Mouse (Mus musculus): ENCODE results near the gene Cobl.

The Cobl gene

DNA sequence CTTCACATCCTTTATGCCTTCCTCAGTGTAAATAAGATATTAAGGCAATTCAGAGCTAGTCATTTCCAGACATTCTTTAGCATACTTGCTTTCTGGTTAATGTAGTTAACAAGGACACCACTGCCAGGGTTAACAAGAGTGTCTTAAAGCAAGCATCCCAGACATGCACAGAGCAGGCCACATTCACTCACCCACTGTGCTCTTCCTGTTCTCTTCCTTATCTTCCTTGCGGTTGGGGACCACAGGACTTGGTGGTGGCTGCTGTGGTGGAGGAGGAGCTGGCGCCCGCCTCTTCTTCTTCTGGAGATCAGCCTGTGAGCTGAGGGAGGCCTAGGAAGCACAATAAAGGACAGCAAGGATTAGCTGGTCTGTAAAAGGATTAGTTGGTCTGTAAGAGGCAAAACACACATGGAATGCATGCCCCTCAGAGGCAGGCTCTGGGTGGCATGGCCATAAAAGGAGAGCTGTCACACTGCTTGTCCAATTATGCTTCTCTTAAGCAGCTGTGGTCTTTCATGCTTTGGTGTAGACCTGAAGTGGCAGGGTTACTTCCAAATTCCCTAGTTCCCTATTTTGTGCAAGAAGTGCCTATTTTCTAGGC lies 155.2 kb downstream of the Cobl start:
- DNase-seq (ENCODE audit: low spot score), result no peak

DNA sequence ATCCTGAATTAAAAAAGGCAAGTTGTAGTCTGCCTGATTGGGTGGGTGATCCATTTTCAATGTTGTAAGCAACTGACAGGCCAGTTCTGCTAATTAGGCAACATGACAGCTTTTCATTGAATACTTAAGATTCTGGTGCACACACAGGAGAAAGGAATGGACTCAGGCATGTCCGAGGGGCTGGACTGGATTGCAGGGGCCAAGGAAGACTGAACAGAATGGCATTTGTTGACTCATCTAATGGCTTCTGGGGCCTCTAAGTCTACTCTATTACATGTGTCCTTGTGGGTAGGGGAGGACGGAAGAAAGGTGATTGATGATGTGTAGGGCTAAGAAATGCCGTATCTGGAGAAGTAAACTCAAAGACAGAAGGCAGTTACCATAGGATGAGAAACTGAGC lies 159.9 kb downstream of the Cobl start:
- DNase-seq (ENCODE audit: low spot score), result no peak

DNA sequence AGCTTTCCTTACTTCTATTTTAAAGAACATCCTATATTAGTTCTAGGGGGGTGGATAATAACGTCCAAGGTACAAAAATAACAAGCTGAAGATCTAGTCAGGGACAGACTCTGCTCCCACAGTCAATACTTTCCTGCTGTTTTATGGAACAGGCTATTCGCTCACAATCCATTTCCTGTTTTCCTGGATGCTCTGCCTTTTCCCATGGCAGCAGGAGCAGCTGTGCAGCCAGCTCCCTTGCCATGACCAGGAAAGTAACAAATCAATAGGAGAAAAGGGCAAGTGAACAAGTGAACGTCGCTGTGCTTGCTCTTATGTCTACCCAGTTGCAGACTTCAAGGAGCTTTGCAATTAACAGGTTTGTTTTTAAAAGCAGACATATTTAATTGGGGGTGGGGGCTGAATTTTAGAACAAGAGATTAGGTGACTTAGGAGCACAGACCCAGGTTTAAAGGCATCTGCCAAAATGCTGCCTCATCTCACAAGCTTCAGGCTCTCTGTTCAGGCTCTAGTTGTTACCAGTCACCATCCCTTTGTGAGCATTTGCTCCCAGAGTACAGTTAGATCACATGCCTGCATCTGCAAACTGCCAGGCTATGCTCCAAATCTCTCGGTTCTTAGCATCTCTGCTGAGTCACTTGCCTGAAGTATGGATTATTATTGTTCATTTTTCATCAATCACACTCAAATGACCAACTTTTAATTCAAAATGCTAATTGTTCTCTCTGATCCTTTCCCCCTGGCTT lies 164.9 kb downstream of the Cobl start:
- DNase-seq (ENCODE audit: low spot score), result no peak

DNA sequence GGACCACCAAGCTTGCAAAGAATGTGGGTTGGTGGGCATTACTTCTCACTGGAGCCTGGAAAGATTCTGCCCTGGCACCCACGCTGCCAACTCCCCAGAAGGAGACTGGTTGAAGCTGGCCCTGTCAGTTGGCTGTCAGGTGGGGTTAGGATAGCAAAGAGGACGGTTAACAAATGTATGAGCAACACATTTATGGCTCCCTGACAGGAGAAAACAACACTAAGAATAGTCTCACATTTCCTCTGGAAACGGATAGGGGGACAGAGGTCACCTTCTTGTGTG lies 173.2 kb downstream of the Cobl start:
- DNase-seq (ENCODE audit: low spot score), result no peak

DNA sequence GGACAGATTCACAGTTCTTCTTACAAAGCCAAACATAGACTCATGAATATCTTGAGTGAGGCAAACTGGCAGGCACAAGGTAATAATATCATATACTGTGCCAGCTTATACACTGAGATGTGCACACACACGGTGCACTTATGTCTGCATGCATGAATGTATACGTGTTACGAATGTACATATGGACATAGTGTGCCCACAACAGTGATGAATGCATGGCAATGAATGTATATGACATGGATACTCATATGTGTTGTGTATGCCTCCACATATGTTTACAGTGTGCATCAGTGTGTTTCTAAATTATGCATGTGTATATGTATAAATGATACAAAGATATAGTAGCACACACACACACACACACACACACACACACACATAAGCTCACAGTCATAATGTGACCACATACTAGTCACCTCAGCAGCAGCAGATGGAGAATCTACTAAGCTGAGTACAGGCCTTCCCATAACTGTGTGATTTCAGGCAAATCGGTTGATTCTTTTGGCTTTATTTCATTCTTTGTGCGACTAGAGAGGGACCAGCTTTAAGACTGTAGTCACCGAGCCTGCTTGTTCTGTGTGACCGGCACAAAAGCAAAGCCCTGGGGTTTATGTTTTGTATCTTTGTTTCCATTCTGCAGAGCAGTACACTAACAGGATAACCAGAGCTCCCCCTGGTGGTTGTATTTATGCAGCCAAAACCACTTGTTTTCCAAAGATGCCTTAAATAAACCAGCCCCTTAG lies 173.7 kb downstream of the Cobl start:
- DNase-seq (ENCODE audit: low spot score), result peak; percentile 1

DNA sequence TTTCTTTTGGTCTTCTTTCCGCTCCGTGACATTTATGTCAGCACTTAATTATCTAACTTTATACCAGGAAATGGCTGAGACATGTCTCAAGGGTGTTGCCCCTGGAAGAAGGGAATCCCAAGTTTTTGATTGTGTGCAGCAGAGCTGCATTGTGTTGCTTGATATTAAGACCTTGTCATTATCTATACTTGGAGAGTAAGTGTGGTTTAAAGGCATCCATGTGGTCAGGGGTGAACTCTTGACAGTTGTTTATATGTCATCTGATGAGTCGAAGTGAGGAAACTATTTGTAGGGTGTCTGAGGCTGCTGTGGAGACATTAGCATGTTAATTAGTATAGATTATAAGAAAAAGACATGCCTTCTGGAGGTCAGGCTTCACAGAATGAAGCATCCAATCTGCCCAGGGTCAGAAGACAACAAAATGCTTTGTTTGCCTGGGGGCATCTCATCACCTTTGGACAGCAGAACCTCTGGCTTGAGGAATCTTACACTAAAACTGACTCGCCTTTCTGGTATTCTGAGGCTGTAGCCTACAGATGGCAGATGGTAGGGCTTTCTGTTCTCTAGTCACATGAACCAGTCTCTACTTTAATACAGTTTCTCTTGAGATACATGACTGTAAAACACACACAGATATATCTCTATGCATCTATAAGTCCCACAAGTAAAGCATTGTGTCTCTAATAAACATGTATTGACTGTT lies 179.3 kb downstream of the Cobl start:
- no peak for DNase-seq (ENCODE audit: low spot score)

DNA sequence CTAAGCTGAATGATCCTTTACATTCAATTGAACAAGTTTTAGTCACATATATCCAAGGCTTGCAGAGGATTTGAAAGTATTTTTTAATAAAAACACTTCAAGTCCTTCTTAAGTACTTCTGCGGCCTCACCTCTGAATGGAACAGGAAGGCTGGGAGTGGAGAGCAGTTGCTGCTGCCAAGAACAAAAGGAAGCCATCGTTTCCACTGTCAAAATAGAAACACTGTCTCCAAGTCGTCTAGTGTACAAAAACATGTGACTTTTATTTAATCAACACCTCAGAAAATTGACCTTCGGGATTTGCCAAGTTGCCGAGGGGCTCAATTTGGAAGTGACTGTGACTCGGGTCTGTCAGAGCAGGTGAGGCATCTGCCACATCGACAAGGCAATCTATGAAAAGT lies 184.0 kb downstream of the Cobl start:
- DNase-seq (ENCODE audit: low spot score), result no peak

DNA sequence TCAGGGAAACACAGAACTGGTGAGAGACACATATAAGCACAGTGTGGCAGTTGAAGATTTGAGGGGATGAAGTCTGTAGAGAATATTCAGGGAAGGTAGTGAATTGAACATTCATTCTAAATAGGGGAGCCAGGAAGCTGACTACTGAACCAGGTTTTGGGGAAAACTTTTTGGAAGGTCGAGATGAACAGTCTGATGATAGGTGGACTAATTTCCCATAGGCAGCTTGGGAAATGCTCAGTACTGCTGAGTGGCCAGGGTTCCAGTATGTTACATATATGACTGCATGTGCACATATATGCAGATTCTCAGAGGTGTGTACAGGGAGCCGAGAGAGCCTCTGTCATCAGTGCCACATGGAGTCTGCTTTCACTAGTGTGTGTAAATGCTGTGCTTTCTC lies 190.5 kb downstream of the Cobl start:
- DNase-seq (ENCODE audit: low spot score), result no peak

DNA sequence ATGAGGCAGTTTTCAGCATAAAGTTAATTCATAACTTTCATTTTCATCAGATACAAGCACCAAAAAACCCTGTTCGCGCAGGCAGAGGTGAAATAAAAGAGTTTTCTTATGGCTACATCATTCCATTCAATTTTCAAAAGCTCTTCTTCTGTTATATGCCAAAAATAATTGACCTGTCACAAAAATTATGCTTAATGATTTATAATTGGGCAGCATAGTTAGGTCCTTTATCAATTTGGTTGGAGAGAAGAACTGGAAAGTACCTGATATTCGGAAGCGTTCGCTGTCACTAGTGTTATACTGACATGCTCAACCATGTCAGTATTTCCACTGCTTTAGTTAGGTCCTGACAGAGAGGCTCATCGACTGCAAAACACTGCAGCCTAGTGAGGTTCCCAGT lies 191.0 kb downstream of the Cobl start:
- DNase-seq (ENCODE audit: low spot score), result no peak

DNA sequence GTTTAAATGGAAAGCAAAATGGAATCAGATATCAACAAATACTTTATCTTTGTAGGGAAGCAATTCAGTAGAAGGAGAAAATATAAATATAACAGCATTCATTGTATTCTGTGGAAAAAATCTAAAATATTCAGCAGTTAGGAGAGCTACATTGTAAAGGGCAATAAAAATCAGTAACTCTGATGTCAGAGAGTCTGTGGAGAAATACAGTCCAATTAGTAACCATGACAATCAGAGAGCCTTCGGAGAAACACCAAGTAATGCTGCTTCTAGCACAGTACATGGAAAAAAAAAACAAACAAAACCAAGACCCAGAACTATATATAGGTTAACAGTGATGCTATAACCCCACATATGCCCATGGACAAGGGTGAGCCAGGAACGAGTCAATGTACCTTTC lies 206.3 kb downstream of the Cobl start:
- no peak for DNase-seq (ENCODE audit: low spot score)

DNA sequence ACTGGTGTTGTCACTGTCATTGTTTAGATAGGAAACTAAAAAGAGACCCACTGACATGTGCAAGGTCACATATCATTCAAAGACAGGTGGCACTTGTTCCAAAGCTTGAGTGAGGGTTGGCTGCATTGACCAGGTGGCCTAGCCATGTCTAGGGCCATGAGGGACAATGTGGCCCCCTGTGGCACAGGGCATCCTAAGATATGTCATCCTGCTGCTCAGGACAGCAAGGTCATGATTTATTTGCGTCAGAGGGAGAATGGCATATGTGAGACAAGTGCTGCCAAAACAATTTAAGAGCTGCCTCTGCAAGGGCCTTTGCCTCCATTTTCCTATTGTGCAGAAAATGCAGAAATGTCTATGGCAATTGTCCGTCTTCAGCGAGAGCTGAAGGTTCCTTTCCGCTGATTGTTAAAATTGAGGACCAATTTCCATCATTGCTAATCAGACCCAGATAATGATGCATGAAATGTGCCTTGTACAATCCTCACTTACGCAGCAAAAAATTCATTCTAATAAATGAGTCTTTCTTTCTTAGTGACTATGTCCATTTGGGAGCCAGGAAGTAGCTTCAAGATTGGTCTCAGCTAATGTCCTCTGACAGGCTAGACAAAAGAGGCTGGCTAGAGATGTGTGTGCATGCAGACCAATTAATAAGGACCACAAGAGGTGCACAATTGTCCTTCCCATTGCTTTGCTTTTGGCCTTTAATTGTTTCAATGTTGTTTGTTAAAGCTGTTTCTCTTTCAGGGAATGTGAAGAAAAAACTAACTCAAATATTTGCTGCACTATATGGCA lies 207.2 kb downstream of the Cobl start:
- no peak for DNase-seq (ENCODE audit: low spot score)

DNA sequence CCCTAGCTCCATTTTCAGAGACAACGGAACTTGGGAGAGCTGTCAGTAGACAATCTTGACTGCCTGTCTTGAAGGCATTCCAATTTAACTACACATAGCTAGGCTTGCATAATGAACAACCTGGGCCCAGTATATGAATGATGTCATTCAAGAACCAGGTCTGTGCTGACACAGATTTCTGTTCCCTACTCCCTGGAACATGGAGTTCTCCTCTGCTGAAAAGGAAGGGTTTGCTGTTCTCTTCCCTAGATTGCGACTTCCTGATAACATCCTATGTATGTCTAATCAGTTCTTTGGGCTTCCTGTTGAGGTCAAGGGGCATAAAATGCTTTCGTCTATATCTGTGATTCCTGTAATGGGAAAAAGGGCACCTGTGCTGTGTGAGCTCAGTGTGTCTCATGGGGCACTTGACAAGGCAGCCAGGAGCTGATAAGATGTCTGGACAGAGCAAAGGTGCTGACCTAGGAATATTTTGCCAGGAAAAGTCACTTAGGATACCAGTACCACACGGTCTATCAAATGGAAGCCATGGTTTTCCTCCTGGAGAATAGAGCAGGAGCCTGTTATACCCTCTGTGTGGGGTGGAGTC lies 219.3 kb downstream of the Cobl start:
- DNase-seq (ENCODE audit: low spot score), result no peak

DNA sequence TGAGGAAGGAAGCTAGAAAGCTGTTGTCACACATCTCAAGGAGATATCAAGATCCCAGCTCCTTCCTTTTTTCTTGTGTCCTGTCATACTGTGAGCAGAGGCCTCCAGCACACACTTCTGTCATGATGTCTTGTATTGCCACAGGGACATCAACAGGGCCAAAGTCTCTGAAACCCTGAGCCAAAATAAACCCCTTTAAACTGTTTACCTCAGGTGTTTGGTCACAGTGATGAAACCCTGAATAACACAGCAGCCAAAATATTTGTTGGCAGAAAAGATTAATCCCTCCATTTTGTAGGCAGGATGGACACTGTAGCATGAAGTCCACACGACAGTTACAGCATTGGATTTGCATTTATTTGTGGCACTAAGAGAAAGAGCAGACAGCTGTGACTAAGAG lies 228.4 kb downstream of the Cobl start:
- no peak for DNase-seq (ENCODE audit: low spot score)

DNA sequence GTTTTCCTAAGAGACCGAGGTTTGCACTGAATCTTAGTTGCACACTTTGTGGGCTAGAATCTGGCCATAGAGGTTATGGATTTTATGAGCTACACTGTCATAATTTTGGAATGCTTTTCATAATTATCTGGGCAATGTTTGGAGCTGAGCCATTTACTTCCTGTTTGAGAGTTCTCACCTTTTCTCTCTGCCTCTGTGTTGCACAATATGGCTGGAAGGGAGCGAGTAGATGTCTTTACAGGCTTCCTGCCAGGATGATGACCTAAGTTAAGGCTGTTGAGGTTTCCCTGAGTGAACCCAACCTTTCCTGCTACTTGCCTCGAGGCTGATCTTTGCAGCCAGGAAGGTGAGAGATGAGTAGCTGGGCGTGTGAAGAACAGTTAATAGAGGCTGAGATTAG lies 229.9 kb downstream of the Cobl start:
- DNase-seq (ENCODE audit: low spot score), result no peak

DNA sequence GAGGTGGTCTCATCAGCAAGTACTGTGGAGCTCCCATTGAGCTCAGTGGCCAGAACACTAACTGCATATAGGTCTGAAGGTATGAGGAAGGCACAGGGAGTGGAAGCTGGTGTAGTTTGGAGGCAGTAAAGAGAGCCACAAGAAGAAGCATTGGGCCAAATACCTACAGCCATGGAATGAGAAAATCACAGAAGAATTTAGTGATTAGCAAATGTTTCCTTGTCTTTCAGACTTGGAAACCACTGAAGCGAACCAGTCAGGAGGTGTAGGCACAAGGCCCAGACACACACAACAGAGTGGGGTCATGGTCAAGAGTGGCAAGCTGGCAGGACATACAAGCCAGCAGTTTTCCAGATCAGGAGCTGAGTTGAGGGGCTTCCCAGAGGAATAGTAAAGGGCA lies 230.6 kb downstream of the Cobl start:
- no peak for DNase-seq (ENCODE audit: low spot score)

DNA sequence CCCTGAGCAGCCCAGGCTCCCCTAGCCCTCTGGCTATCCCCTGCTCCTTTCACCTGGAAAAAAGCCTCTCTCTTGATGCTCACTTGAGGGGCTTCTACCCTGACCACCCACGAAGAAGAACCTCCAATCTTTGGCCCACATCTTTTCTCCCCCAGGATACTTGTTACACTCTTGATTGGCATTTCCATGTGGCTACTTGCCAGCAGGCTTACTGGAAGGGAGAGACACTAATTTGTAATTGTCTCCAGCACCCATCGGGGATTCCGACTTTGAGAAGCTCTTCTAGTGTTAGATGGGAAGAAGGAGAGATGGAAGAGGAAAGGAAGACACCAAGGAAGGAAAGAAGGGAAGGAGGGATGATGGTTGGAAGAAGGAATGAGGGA lies 232.0 kb downstream of the Cobl start:
- no peak for DNase-seq (ENCODE audit: low spot score)

DNA sequence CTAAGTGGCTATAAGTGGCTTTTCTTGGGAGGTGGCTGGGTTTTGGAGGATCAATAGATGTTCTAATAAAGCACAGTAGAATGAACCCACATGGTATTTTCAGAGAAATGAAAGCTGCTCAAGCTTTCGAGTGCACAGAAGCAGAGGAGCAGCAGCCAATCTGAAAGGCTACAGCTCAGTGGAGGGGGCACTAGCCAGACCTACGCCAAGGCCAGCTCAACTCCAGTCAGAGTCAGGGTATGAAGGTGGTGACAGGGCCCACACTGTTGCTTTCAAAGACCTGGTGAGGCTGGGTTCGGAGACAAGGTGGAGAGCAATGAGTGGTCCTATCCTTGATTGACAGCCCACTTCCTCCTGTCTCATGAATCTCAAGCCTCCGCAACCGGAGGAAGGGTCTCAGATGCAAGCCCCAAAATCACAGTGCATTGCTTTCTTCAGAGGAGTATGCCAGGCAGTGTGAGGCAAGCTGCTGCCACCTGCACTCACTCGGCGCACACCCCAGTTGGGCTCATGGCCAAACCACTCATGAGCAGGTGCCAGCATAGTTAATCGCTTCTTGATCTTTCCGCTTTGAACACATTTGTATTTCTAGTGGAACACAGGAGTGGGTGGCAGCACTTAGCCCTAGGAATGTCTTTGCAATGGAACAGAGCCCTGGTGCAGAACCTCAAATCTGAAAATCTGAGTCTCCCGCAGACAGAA lies 232.6 kb downstream of the Cobl start:
- no peak for DNase-seq (ENCODE audit: low spot score)

DNA sequence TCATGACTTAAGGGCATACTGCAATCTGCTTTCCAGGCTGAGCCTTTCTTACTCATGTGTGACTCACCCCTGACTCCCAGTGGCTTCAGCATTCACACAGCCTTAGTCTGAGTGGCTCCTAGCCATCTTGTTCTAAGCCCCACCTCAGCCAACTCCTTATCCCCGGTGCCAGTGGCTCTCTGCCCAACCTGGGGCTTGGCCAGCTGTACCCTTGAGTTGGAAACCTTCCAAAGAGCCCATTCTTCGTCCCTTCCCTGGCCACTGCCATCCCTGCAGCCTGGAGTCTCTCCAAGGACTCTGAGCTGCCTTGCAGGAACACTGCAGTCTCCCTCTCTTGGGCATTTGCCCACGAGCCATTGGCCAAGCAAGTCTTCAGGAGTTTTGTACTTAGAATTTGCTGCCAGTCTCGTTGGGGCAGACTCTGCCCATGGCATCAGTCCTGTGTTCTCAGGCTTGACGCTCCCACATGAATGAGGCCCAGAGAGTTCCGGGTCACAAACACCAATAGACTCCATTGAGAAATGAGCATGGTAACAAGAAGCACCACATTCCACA lies 233.2 kb downstream of the Cobl start:
- DNase-seq (ENCODE audit: low spot score), result no peak

DNA sequence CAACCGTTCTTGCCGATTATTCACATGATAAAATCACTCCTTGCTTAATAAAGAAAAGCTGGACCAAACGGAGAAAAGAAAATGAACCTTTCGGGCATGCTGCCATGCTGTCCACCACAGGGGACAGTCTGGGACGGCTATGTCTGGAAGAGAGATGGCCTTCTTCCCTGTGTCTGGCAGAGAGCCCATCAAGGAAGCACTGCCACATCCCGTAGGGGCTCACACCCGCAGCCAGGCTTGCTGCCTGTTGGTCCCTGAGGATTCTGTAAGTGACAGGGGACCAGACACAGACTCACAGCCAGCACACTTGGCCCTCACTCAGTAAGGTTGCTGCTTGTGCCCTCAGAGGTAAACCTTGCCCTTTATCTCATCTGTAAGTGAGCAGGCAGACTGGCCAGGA lies 235.3 kb downstream of the Cobl start:
- DNase-seq (ENCODE audit: low spot score), result no peak

DNA sequence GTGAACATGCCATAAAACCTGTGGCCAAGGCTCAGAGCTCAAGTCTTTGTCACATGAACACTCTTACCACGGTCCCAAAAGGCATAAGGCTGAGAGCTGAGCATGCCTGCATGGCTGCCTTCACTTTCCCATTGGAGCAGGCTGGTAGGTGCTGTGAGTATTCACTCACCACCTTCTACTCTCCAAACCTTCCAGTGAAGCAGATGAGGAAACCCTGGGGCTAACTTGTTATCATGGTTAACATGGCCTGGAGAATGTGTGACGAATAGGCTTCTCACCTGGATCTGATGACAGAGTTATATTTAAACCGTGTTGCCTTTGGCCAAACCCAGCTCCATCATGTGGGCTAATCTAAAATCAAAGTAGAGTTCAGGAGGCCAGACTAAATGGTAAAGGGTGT lies 237.4 kb downstream of the Cobl start:
- no peak for DNase-seq (ENCODE audit: low spot score)

Measured in T-cell, adult 2 months (primary cell).